In genomic region chr2:101826950-101827600, GRCm38 (mm10) we compare ENCODE assay signal across 13 mouse cellular contexts. TPM values are rescaled to one million over a fixed set of nuclear protein-coding genes. Genes with fewer than 3 reads are reported as not detected.
A peak's percentile ranks its signal among the peaks of the same experiment; 100 is the strongest.
DNase-seq lines count a peak whose midpoint lies in the region; ATAC-seq and TF ChIP-seq lines count a peak whose summit lies in the region.
"Had no signal": no experiment of that assay in that cellular context is flagged by ENCODE, and none has a peak within 500 bp of the region (broad histone marks: within the 10 kb centered on the region; RNA-seq: fewer than 3 reads in every experiment).

No protein-coding gene starts in this region.

- H3K27me3 ChIP-seq in kidney, adult 2 months (replicated peaks; ENCODE audit: control insufficient read depth, insufficient read depth, low read length), result no peaks in the 10 kb centered on the region
- H3K27me3 ChIP-seq in Patski, result no peaks in the 10 kb centered on the region
- H3K27me3 ChIP-seq in liver, embryonic 15.5 days, result no peaks in the 10 kb centered on the region

- DNase-seq in kidney, adult 2 months, result peak; percentile 78
- no peak for DNase-seq in kidney, postnatal 25 days
- DNase-seq in 3T3-L1 (ENCODE audit: low read depth, low spot score), result peak; percentile 87
- DNase-seq in Patski (ENCODE audit: low read depth, low spot score), result peak; percentile 54
- DNase-seq in gastrocnemius, adult 18-20 months (ENCODE audit: low spot score), result no peak
- DNase-seq in thymus, postnatal 36 days, result no peak
- DNase-seq in gastrocnemius, adult 8-10 months (ENCODE audit: low spot score in 2 of 2), result no peak
- DNase-seq: cerebellum, adult 9-11 months; heart, postnatal 4 days had no signal

- ATAC-seq in Patski, result peak; percentile 63
- no peak for ATAC-seq in liver, embryonic 15.5 days (ENCODE audit: insufficient read depth)

- H3K36me3 ChIP-seq in kidney, adult 2 months (ENCODE audit: control insufficient read depth, insufficient read depth, low read length), result no peaks in the 10 kb centered on the region
- no peaks in the 10 kb centered on the region for H3K36me3 ChIP-seq in liver, embryonic 15.5 days (replicated peaks)

- POLR2A ChIA-PET in Patski (lab: Charles Lee), result interaction anchor here (0.6 kb wide), 2 partner anchors 12 to 28 kb away, joined by 3 to 5 read pairs; no protein-coding TSS in a partner anchor

- H3K4me2 ChIP-seq in liver, embryonic 15.5 days, result peak overlapping the region; percentile 27

- no peaks in the 10 kb centered on the region for H3K9me3 ChIP-seq in liver, embryonic 15.5 days (replicated peaks)

- 49% methylated on average over 3 of the region's 3 CpGs for WGBS in kidney, adult 2 months
- 56% methylated on average over 3 of the region's 3 CpGs for WGBS in liver, embryonic 15.5 days (ENCODE audit: insufficient replicate concordance)

- H3K9ac ChIP-seq in liver, embryonic 15.5 days, result no peak overlapping the region

- H3K27ac ChIP-seq in kidney, adult 2 months (ENCODE audit: insufficient read depth, low read depth, low read length), result peak overlapping the region; percentile 69
- H3K27ac ChIP-seq in liver, embryonic 15.5 days (replicated peaks), result peak overlapping the region; percentile 33
- H3K27ac ChIP-seq: layer of hippocampus, adult 2 months had no signal

- TF ChIP-seq CTCF in kidney, adult 2 months (conservative IDR thresholded peaks at IDR 0.05; ENCODE audit: insufficient read depth, insufficient read length, low read depth, low read length), result no peak
- no peak for TF ChIP-seq CTCF in Patski (IDR thresholded peaks at IDR 0.05)

- CTCF ChIA-PET in Patski (lab: Charles Lee), result interaction anchor here (0.8 to 2.0 kb wide), 5 partner anchors 12 to 107 kb away, joined by 3 to 8 read pairs (median 5); no protein-coding TSS in a partner anchor

- no peak overlapping the region for H3K4me3 ChIP-seq in kidney, adult 2 months (ENCODE audit: insufficient read depth, low read depth, low read length)
- no peak overlapping the region for H3K4me3 ChIP-seq in liver, embryonic 15.5 days (replicated peaks)
- H3K4me3 ChIP-seq: erythroblast, embryonic 14.5 days; layer of hippocampus, adult 2 months had no signal

- peaks cover 16% of the 10 kb centered on the region; the same call in 1 of the 2 replicates for H3K4me1 ChIP-seq in kidney, adult 2 months (ENCODE audit: control insufficient read depth, insufficient read depth, low read length)
- peaks cover 4% of the 10 kb centered on the region for H3K4me1 ChIP-seq in liver, embryonic 15.5 days (replicated peaks)

- in situ Hi-C loops in Patski (cut with MboI; ENCODE audit: low pct_unique_long_range_greater_than_20kb), result no loop called here

- TF ChIP-seq POLR2A in kidney, adult 2 months (IDR thresholded peaks at IDR 0.05; ENCODE audit: low read depth, low read length), result no peak

RNA-seq across cellular contexts. Expression of gene Prr5l, which starts 55.8 kb away (rescaled TPM):
- 7.5 and 9.6 TPM in 2 replicates for polyA plus RNA-seq in kidney, adult 2 months (2012; rRNA removed)
- 3.8 TPM for polyA plus RNA-seq in Patski (2021)
- polyA plus RNA-seq in liver, embryonic 15.5 days (2015; fragmentation: Nextera tagmentation; extraction: Ambion mirVana), result 3.9 and 4.7 TPM in 2 replicates
- total RNA-seq in gastrocnemius, adult 18-20 months (2021), result under 1 TPM; 0.16 to 0.19 TPM
- total RNA-seq in gastrocnemius, adult 8-10 months (2022), result under 1 TPM; 0.10 to 0.46 (median 0.16) TPM
- total RNA-seq: granulocyte monocyte progenitor cell, adult 5-6 weeks had no signal

RNA-seq across cellular contexts. Expression of gene Commd9, which starts 59.0 kb away (rescaled TPM):
- 115 and 130 TPM in 2 replicates for polyA plus RNA-seq in kidney, adult 2 months (2012; rRNA removed)
- 52.3 TPM for polyA plus RNA-seq in Patski (2021)
- polyA plus RNA-seq in liver, embryonic 15.5 days (2015; fragmentation: Nextera tagmentation; extraction: Ambion mirVana), result 23.4 and 23.7 TPM in 2 replicates
- total RNA-seq in gastrocnemius, adult 18-20 months (2021), result 10 to 100 TPM; 33.2 to 41.1 TPM
- 10 to 100 TPM; 34.2 to 41.7 (median 39.4) TPM for total RNA-seq in gastrocnemius, adult 8-10 months (2022)

Comparison
In these comparisons a context has a peak if more than half of its experiments do, and no peak if none do; other contexts are left out.
1. DNase-seq: peak in kidney, adult 2 months (single experiment), 3T3-L1 (single experiment) and Patski (single experiment); none in kidney, postnatal 25 days (0 of 2), gastrocnemius, adult 18-20 months (single experiment), thymus, postnatal 36 days (0 of 2) and gastrocnemius, adult 8-10 months (0 of 2).